Mouse (Mus musculus): ENCODE results near the gene Gper1. TPM values are rescaled to one million over a fixed set of nuclear protein-coding genes. Genes with fewer than 3 reads are reported as not detected.

Gper1 gene
- total and polyA plus RNA-seq, 3 experiments: 0.07 to 0.15 TPM; not detected in 1

DNA sequence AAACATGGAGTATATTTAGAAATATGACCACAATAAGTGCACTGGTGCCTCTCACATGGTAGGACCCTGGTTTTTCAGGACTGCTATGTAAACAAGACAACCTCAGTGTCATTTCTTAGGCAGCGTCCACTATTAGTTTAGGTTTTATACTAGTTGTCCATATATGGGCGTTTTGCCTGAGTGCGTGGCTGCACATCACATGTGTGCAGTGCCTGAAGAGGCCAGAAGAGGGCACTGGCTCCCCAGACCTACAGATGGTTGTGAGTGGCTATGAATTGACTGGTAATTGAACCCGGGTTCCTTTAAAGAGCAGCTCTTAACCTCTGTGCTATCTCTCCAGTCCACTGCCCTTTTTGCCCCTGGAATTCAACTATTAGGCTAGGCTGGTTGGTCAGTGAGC lies 6.0 kb upstream of the Gper1 start:
- H3K79me2 ChIP-seq (ENCODE audit: control insufficient read depth, insufficient read depth, low read length, poor library complexity): no peaks in the 10 kb centered on the region
- no peak overlapping the region for H3K9ac ChIP-seq (ENCODE audit: control insufficient read depth, low read depth, low read length, poor library complexity, severe bottlenecking)
- no peak overlapping the region for H3K4me3 ChIP-seq (ENCODE audit: control insufficient read depth in 1 of 2, insufficient read depth in 1 of 2, low read depth in 2 of 2, low read length in 2 of 2)
- no peaks in the 10 kb centered on the region for H3K4me1 ChIP-seq (ENCODE audit: control insufficient read depth in 1 of 2, insufficient read depth in 2 of 2, low read length in 2 of 2)
- no peaks in the 10 kb centered on the region for H3K9me3 ChIP-seq (replicated peaks; ENCODE audit: insufficient read depth, low read length)
- H3K27me3 ChIP-seq (ENCODE audit: control insufficient read depth in 1 of 2, insufficient read depth in 2 of 2, low read length in 2 of 2): no peaks in the 10 kb centered on the region
- TF ChIP-seq MXI1 (IDR thresholded peaks at IDR 0.05; ENCODE audit: low read depth, low read length) (no peak), SMC3 (IDR thresholded peaks at IDR 0.05; ENCODE audit: low read depth, low read length) (peak; percentile 27; the same call in 1 of the 2 replicates), CTCF (IDR thresholded peaks at IDR 0.05 in 2 of 3, conservative IDR thresholded peaks at IDR 0.05 in 1 of 3; ENCODE audit: control insufficient read depth in 1 of 3, insufficient read depth in 1 of 3, low read depth in 2 of 3, low read length in 3 of 3, poor library complexity in 1 of 3, severe bottlenecking in 1 of 3) (peak; percentile 42 to 56 (median 46); a peak in 5 of 6 replicates)
- no peak overlapping the region for H3K27ac ChIP-seq (ENCODE audit: control insufficient read depth, low read depth, low read length)
- peak; percentile 37 for DNase-seq (ENCODE audit: low read depth, low spot score)
- H3K36me3 ChIP-seq (ENCODE audit: control insufficient read depth in 1 of 2, insufficient read depth in 2 of 2, low read length in 2 of 2): no peaks in the 10 kb centered on the region

GRCm38 (mm10) chr5:139417480-139417879 lies 5.5 kb upstream of the Gper1 start:
- no peak overlapping the region for H3K27ac ChIP-seq (ENCODE audit: control insufficient read depth, low read depth, low read length)
- H3K36me3 ChIP-seq (ENCODE audit: control insufficient read depth in 1 of 2, insufficient read depth in 2 of 2, low read length in 2 of 2): no peaks in the 10 kb centered on the region
- H3K9me3 ChIP-seq (replicated peaks; ENCODE audit: insufficient read depth, low read length): no peaks in the 10 kb centered on the region
- H3K4me1 ChIP-seq (ENCODE audit: control insufficient read depth in 1 of 2, insufficient read depth in 2 of 2, low read length in 2 of 2): no peaks in the 10 kb centered on the region
- no peak overlapping the region for H3K4me3 ChIP-seq (ENCODE audit: control insufficient read depth in 1 of 2, insufficient read depth in 1 of 2, low read depth in 2 of 2, low read length in 2 of 2)
- DNase-seq (ENCODE audit: low read depth, low spot score): no peak
- no peaks in the 10 kb centered on the region for H3K27me3 ChIP-seq (ENCODE audit: control insufficient read depth in 1 of 2, insufficient read depth in 2 of 2, low read length in 2 of 2)
- TF ChIP-seq CTCF (IDR thresholded peaks at IDR 0.05 in 2 of 3, conservative IDR thresholded peaks at IDR 0.05 in 1 of 3; ENCODE audit: control insufficient read depth in 1 of 3, insufficient read depth in 1 of 3, low read depth in 2 of 3, low read length in 3 of 3, poor library complexity in 1 of 3, severe bottlenecking in 1 of 3) (peak; percentile 26 to 37 (median 37)), MAZ (IDR thresholded peaks at IDR 0.05; ENCODE audit: low read depth, low read length) (no peak)
- no peak overlapping the region for H3K9ac ChIP-seq (ENCODE audit: control insufficient read depth, low read depth, low read length, poor library complexity, severe bottlenecking)
- no peaks in the 10 kb centered on the region for H3K79me2 ChIP-seq (ENCODE audit: control insufficient read depth, insufficient read depth, low read length, poor library complexity)

GRCm38 (mm10) chr5:139418110-139418509 lies 4.8 kb upstream of the Gper1 start:
- Histone ChIP-seq H3K4me3 (ENCODE audit: control insufficient read depth in 1 of 2, insufficient read depth in 1 of 2, low read depth in 2 of 2, low read length in 2 of 2) (no peak overlapping the region), H3K4me1 (ENCODE audit: control insufficient read depth in 1 of 2, insufficient read depth in 2 of 2, low read length in 2 of 2) (no peaks in the 10 kb centered on the region), H3K79me2 (ENCODE audit: control insufficient read depth, insufficient read depth, low read length, poor library complexity) (no peaks in the 10 kb centered on the region), H3K27me3 (ENCODE audit: control insufficient read depth in 1 of 2, insufficient read depth in 2 of 2, low read length in 2 of 2) (no peaks in the 10 kb centered on the region), H3K36me3 (ENCODE audit: control insufficient read depth in 1 of 2, insufficient read depth in 2 of 2, low read length in 2 of 2) (no peaks in the 10 kb centered on the region), H3K9ac (ENCODE audit: control insufficient read depth, low read depth, low read length, poor library complexity, severe bottlenecking) (no peak overlapping the region), H3K9me3 (replicated peaks; ENCODE audit: insufficient read depth, low read length) (no peaks in the 10 kb centered on the region), H3K27ac (ENCODE audit: control insufficient read depth, low read depth, low read length) (no peak overlapping the region)
- DNase-seq (ENCODE audit: low read depth, low spot score): no peak
- TF ChIP-seq MAZ (IDR thresholded peaks at IDR 0.05; ENCODE audit: low read depth, low read length) (no peak), TBP (IDR thresholded peaks at IDR 0.05; ENCODE audit: low read depth, low read length) (no peak), E2F4 (IDR thresholded peaks at IDR 0.05; ENCODE audit: borderline replicate concordance, low read depth, low read length) (no peak), GABPA (IDR thresholded peaks at IDR 0.05; ENCODE audit: low read depth, low read length) (no peak), POLR2AphosphoS5 (IDR thresholded peaks at IDR 0.05; ENCODE audit: borderline replicate concordance, low read depth, low read length) (no peak), POLR2A (IDR thresholded peaks at IDR 0.05; ENCODE audit: control insufficient read depth in 1 of 2, insufficient read depth in 1 of 2, low read depth in 1 of 2, low read length in 2 of 2, poor library complexity in 1 of 2) (no peak), EP300 (IDR thresholded peaks at IDR 0.05; ENCODE audit: low read depth in 1 of 2, low read length in 2 of 2) (no peak)
